Mouse (Mus musculus) cerebellum, adult 2 months (tissue): ENCODE measurements around the gene Hsd17b11.

Experiments used
- CTCF ChIP-seq: fragments of 200-500 bp; IDR thresholded peaks from 2 replicates; pipeline ENCODE4 v1.5.1; 2011; ENCODE audit warnings: low read depth, mild to moderate bottlenecking, control low read depth, low read length, moderate library complexity, borderline replicate concordance; ENCODE audit not compliant: insufficient read depth
- POLR2A ChIP-seq: fragments of 200-500 bp; IDR thresholded peaks from 2 replicates; pipeline ENCODE4 v1.6.1; 2011; ENCODE audit warnings: low read length, control low read depth, borderline replicate concordance; ENCODE audit not compliant: insufficient read depth

GRCm38 (mm10) chr5:103962935-103963429, 58.7 kb downstream of the Hsd17b11 start:
- no peak for TF ChIP-seq POLR2A
- TF ChIP-seq CTCF = no peak
